Mouse (Mus musculus): ENCODE measurements at regions not wholly inside any gene's neighbourhood (a gene's known extent, or its start where the extent isn't known, plus 50 kb on each side); places are given as distances from the start of the nearest gene placed in this dataset.

DNA sequence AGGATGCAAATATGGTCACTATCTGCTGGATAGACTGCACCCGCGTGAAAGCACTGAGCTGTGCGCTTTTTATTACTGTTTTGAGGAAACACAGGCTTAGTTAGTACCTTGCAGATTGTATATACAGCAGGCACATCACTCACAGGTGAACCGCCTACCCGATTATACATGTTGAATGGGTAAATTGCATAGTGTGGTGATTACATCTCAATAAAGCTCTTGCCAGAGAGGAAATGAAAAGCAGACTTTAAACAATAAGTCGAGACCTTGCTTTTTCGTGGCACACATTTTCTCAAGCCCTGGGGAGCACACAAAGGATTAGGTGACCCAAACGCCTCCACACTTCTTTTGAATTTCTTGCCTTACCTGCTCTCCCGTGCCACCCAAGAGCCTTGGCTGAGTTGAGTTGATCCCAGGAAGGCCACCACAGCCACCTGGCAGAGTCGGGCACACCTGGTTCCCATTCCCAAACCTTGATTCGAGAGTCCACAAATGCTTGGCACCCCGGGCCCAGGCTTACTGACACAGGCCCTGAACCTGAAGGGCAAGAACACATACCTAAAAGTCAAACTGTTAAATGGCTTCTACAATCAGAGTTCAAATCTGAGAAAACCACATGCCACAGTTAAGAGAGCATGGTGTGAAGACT is 175.4 kb upstream of the Dapk1 start:
- ChIA-PET CTCF (no interaction called here), POLR2A (no interaction called here)
- H3K27me3 ChIP-seq: no peaks in the 10 kb centered on the region
- DNase-seq (ENCODE audit: low read depth, low spot score) (no peak), ATAC-seq (no peak)
- in situ Hi-C loops (cut with MboI; ENCODE audit: low pct_unique_long_range_greater_than_20kb): no loop called here
- no peak for TF ChIP-seq CTCF (IDR thresholded peaks at IDR 0.05)

DNA sequence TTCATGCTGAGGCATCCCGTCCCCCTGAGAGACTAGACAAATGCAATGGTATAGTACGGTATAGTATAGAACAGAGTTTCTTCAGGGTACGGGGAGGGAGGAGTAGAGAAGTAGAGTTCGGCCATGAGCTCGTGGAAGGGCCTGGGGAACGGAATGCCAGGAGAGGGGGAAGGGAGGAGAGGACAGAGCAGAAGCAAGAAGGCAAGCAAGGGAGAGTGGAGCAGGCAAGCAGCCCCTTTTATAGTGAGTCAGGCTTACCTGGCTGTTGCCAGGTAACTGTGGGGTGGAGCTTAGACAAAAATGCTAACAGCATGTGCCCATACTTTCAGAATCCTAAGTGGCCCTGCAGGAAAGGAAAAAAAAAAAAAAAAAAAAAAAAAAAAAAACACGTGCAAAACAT is 174.7 kb upstream of the Dapk1 start:
- TF ChIP-seq CTCF (IDR thresholded peaks at IDR 0.05): no peak
- POLR2A ChIA-PET: interaction anchor here (0.6 to 1.1 kb wide), 6 partner anchors 28 to 436 kb away, joined by 3 to 4 read pairs (median 3); no protein-coding TSS in a partner anchor
- ATAC-seq (no peak), DNase-seq (ENCODE audit: low read depth, low spot score) (no peak)
- H3K27me3 ChIP-seq: no peaks in the 10 kb centered on the region
- CTCF ChIA-PET: interaction anchor here (0.8 to 1.4 kb wide), 5 partner anchors 11 to 539 kb away, joined by 3 to 5 read pairs (median 4); no protein-coding TSS in a partner anchor
- in situ Hi-C loops (cut with MboI; ENCODE audit: low pct_unique_long_range_greater_than_20kb): no loop called here

DNA sequence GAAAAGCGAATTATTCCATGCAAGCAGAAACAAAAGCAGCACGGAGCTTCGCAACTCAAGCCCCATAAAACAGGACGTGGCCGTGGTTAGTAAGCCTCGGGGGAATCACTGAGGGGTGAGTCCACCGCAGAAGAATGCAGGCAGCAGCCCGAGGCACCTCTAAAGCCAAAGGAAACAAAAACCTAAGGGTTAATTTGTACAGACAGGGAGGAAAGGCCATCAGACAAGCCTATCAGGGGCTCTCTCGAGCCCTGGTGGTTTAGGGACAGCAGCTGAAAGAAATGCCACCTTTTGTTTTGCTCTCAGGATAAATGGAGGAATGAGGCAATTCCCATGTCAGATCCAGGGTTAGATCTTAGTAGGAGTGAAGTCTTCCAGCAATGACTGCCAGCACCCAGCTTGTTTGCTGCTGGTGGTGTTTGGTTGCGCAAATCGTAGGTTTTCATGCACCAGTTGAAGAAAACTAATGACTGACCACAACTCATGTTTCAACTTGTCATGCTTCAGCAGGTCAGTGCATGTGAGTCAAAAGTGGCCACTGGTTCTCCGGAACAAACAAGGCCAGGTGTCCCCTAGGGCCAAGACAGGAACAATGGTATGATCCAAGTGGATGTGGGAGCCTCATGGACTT is 173.9 kb upstream of the Dapk1 start:
- ChIA-PET CTCF (interaction anchor here (0.8 to 1.4 kb wide), 5 partner anchors 12 to 540 kb away, joined by 3 to 5 read pairs (median 4); no protein-coding TSS in a partner anchor), POLR2A (interaction anchor here (0.6 to 1.1 kb wide), 4 partner anchors 27 to 257 kb away, joined by 3 to 4 read pairs (median 3); no protein-coding TSS in a partner anchor)
- no peak for TF ChIP-seq CTCF (IDR thresholded peaks at IDR 0.05)
- peak; percentile 95 for DNase-seq (ENCODE audit: low read depth, low spot score)
- ATAC-seq: peak; percentile 94
- H3K27me3 ChIP-seq: no peaks in the 10 kb centered on the region
- in situ Hi-C loops (cut with MboI; ENCODE audit: low pct_unique_long_range_greater_than_20kb): no loop called here

DNA sequence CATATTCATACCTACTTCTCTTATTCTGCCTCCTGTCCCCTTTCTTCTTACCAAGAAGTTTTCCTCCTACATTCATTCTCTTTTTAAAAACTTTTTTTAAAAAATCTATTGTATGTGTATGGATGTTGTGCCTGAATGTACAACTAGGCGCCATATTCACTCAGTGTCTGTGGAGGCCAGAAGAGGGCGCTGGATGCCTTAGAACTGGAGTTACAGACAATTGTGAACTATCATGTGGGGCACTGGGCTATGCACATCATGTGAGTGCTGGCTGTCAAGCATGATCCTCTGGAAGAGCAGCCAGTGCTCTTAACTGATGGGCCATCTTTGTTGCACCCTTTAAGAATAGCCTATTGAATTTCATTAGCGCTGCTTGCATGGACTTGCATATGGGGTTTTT is 172.6 kb upstream of the Dapk1 start:
- ATAC-seq (no peak), DNase-seq (ENCODE audit: low read depth, low spot score) (no peak)
- TF ChIP-seq CTCF (IDR thresholded peaks at IDR 0.05): peak; percentile 57
- in situ Hi-C loops (cut with MboI; ENCODE audit: low pct_unique_long_range_greater_than_20kb): no loop called here
- POLR2A ChIA-PET: no interaction called here
- CTCF ChIA-PET: interaction anchor here (0.9 kb wide), 1 partner anchor 74 kb away, joined by 3 read pairs; no protein-coding TSS in a partner anchor
- H3K27me3 ChIP-seq: no peaks in the 10 kb centered on the region

DNA sequence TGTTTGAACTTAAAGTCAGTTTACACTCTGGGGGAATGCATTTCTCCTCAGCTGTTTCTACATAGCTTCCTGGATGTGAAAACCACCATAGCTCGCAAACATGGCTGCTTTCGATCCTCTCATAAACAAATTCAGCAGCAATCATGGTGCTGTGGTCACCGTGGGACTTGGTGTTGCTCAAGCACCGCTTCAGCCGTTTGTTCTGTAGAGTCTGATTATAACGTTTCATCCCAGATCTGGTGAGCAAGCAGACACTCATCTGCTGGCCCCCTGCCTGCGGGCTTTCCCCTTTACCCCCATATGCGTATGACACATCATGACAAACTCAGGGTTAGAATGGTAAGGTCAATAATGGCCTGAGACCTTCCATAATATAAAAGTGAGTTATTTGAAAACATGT is 170.3 kb upstream of the Dapk1 start:
- DNase-seq (ENCODE audit: low read depth, low spot score): no peak
- in situ Hi-C loops (cut with MboI; ENCODE audit: low pct_unique_long_range_greater_than_20kb): no loop called here
- ChIA-PET POLR2A (interaction anchor here (1.4 kb wide), 1 partner anchor 23 kb away, joined by 3 read pairs; no protein-coding TSS in a partner anchor), CTCF (interaction anchor here (1.2 kb wide), 1 partner anchor 13 kb away, joined by 4 read pairs; no protein-coding TSS in a partner anchor)
- H3K27me3 ChIP-seq: no peaks in the 10 kb centered on the region
- no peak for ATAC-seq
- TF ChIP-seq CTCF (IDR thresholded peaks at IDR 0.05): no peak

DNA sequence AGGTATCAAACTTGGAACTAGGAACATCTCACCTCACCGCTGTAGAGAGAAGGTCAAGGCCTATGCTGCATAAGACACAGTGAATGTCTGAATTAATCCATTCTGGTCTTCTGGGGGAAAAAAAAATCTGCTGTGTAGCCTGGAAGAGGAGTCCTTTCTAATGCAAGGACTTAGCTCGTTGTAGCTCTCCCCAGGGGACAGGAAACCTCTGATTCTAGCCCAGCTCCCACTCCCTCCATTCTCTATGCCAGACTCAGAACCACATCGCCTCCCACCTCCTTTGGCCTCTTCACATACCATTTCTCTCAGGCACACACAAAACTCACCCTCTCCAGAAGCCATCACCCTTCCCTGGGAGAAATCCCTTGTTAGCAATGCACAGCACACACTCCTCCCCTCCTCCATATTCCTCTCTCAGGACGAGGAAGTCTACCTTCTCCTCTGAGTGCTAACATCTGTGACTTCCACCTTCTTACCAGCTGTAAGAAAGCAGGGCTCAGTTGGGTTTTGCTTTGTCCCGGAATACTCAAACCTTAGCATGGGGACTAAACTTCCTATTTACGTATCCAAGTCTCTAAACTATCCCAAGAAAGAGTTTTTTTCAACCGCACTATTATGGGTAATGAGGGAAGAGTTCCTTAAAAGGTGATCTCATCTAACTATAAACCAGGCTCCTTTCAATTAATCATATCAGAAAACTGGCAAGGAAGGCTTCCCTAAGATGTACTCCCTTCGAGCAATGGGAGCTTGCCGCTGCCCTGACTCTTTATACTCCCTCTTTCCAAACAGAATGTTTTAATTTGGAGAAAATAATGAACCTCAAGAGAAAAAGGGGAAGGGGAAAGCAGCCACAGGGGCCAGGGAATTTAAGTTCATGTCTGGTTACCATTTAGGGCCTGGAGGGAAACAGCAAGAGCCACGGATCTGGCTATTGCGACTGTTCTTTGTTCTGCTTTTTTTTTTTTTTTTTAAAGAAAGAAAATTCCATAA is 167.2 kb upstream of the Dapk1 start:
- no peak for DNase-seq (ENCODE audit: low read depth, low spot score)
- no peak for TF ChIP-seq CTCF (IDR thresholded peaks at IDR 0.05)
- POLR2A ChIA-PET: interaction anchor here (0.7 kb wide), 1 partner anchor 219 kb away, joined by 4 read pairs; no protein-coding TSS in a partner anchor
- CTCF ChIA-PET: interaction anchor here (1.0 kb wide), 1 partner anchor 26 kb away, joined by 3 read pairs; no protein-coding TSS in a partner anchor
- ATAC-seq: no peak
- no peaks in the 10 kb centered on the region for H3K27me3 ChIP-seq
- in situ Hi-C loops (cut with MboI; ENCODE audit: low pct_unique_long_range_greater_than_20kb): no loop called here

DNA sequence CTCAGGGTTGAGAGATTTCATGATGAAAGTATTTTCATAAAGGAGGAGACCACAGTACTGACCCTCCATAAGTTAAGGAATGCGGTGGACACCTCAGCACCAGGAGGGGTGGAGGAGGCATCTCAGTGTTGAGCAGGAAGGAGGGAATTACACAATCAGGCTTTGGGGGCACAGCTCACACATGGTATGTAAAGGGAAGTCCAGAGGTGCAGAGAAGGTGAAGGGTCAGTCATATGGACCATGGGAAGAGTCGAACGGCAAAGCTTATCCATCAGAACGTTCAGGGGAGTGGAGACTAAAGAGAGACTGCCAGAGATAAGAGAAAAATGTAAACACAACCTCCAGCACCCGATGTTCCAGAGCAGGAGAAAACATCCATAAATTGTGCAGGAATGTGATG is 166.4 kb upstream of the Dapk1 start:
- H3K27me3 ChIP-seq: no peaks in the 10 kb centered on the region
- CTCF ChIA-PET: interaction anchor here (1.0 to 1.5 kb wide), 2 partner anchors 15 to 25 kb away, joined by 3 to 4 read pairs; no protein-coding TSS in a partner anchor
- POLR2A ChIA-PET: interaction anchor here (0.7 kb wide), 1 partner anchor 220 kb away, joined by 4 read pairs; no protein-coding TSS in a partner anchor
- no peak for TF ChIP-seq CTCF (IDR thresholded peaks at IDR 0.05)
- ATAC-seq: no peak
- DNase-seq (ENCODE audit: low read depth, low spot score): no peak
- in situ Hi-C loops (cut with MboI; ENCODE audit: low pct_unique_long_range_greater_than_20kb): no loop called here

DNA sequence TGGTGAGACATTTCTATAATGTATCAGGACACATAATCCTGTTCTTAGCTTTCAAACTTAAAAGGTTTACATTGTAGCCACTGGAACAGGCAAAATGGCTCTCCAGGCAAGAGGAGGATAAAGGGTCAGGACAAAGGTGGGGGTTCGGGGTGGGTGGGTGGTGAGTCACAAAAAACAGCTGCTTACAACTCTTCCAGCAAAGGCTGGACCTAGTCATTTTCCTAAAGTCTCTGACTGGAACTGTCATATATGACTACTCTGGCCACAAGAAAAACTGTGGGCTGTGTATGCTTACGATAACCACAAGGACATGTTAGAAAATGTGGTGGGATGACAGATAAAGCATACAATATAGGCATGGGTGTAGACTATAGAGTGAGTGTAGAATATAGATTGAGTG is 163.6 kb upstream of the Dapk1 start:
- ATAC-seq (no peak), DNase-seq (ENCODE audit: low read depth, low spot score) (no peak)
- no peaks in the 10 kb centered on the region for H3K27me3 ChIP-seq
- in situ Hi-C loops (cut with MboI; ENCODE audit: low pct_unique_long_range_greater_than_20kb): no loop called here
- TF ChIP-seq CTCF (IDR thresholded peaks at IDR 0.05): no peak
- ChIA-PET CTCF (interaction anchor here (1.4 to 1.7 kb wide), 2 partner anchors 12 to 15 kb away, joined by 4 to 5 read pairs; no protein-coding TSS in a partner anchor), POLR2A (interaction anchor here (0.7 kb wide), 1 partner anchor 8 kb away, joined by 3 read pairs; no protein-coding TSS in a partner anchor)

DNA sequence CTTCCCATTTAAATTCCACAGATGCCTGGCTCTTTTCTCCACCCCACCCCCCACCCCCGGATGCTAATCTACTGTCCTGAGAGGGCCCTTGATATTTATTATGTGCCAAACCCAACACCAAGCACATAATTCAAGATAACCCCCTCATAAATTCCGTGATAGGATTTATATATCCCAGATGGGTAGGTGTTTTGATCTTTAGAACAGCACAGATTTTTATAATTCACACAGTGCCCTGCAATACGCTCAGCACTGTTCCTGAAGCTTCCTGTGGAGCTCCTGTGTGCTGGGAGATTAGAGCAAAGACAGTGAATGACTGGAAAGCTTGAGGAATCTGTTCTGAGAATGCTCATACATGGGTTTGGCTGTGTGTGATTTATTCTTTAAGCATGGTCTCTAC is 161.2 kb upstream of the Dapk1 start:
- H3K27me3 ChIP-seq: no peaks in the 10 kb centered on the region
- ChIA-PET CTCF (interaction anchor here (1.2 kb wide), 1 partner anchor 10 kb away, joined by 3 read pairs; no protein-coding TSS in a partner anchor), POLR2A (interaction anchor here (0.8 kb wide), 1 partner anchor 10 kb away, joined by 3 read pairs; no protein-coding TSS in a partner anchor)
- no peak for ATAC-seq
- in situ Hi-C loops (cut with MboI; ENCODE audit: low pct_unique_long_range_greater_than_20kb): no loop called here
- TF ChIP-seq CTCF (IDR thresholded peaks at IDR 0.05): no peak
- DNase-seq (ENCODE audit: low read depth, low spot score): no peak

DNA sequence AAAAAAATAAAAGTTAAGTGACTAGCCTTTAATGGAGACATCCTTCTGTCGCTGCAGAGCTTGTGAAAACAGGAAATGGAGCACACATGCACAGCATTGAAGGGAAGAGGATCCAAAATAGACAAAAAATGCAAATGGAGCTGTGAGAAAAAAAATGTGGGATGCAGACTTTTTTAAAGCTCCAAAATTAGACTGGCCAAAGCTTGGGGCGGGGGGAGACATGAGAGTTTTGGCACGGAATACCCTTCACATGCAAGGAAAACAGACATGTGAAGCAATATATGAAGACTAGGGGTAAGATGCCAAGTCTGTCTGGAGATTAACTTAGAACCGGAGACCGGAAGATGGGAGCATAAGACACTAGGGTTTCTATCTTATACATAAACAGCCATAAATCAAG is 156.6 kb upstream of the Dapk1 start:
- no peak for TF ChIP-seq CTCF (IDR thresholded peaks at IDR 0.05)
- no peak for DNase-seq (ENCODE audit: low read depth, low spot score)
- H3K27me3 ChIP-seq: no peaks in the 10 kb centered on the region
- CTCF ChIA-PET: interaction anchor here (1.3 kb wide), 1 partner anchor 14 kb away, joined by 4 read pairs; no protein-coding TSS in a partner anchor
- in situ Hi-C loops (cut with MboI; ENCODE audit: low pct_unique_long_range_greater_than_20kb): no loop called here
- POLR2A ChIA-PET: no interaction called here
- no peak for ATAC-seq
